Mouse (Mus musculus): Measurements from ENCODE around the gene Rnase4. TPM values are rescaled to one million over a fixed set of nuclear protein-coding genes. Genes with fewer than 3 reads are reported as not detected.
A peak's percentile ranks its signal among the peaks of the same experiment; 100 is the strongest.

The Rnase4 gene
- total and polyA plus RNA-seq, 2 experiments from 2014 or later, result 29.1 to 53.3 TPM

DNA sequence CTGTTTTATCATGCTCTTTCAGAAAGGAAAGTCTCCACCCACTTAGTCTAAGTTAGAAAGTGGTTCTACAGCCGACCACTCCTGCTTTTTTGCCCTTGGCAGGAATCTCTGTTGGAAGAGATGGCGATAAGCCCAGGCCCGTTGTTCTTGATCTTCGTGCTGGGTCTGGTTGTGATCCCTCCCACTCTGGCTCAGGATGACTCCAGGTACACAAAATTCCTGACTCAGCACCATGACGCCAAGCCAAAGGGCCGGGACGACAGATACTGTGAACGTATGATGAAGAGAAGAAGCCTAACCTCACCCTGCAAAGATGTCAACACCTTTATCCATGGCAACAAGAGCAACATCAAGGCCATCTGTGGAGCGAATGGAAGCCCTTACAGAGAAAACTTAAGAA lies 10.4 kb downstream of the Rnase4 start:
- WGBS, result 50% methylated on average over 9 of the region's 9 CpGs
- no peaks in the 10 kb centered on the region for H3K27me3 ChIP-seq (ENCODE audit: control insufficient read depth, insufficient read depth, low read length)
- ATAC-seq (ENCODE audit: insufficient read depth, low read depth) (no peak), DNase-seq (ENCODE audit: low spot score) (no peak)
- no peak overlapping the region for H3K27ac ChIP-seq (ENCODE audit: low read depth)
- H3K4me3 ChIP-seq (ENCODE audit: low read depth, low read length), result no peak overlapping the region
- no peak overlapping the region for H3K9ac ChIP-seq (replicated peaks; ENCODE audit: low read depth, low read length)
- TF ChIP-seq EP300 (IDR thresholded peaks at IDR 0.05; ENCODE audit: low read depth), result no peak
- TF ChIP-seq CTCF (IDR thresholded peaks at IDR 0.05; ENCODE audit: low read depth), result no peak
- H3K4me2 ChIP-seq (ENCODE audit: low read depth, low read length), result no peak overlapping the region
- H3K36me3 ChIP-seq (replicated peaks; ENCODE audit: control insufficient read depth, insufficient read depth, low read length), result no peaks in the 10 kb centered on the region
- no peaks in the 10 kb centered on the region for H3K9me3 ChIP-seq (replicated peaks; ENCODE audit: control insufficient read depth, low read length)
- no peaks in the 10 kb centered on the region for H3K4me1 ChIP-seq (ENCODE audit: control insufficient read depth, insufficient read depth)

DNA sequence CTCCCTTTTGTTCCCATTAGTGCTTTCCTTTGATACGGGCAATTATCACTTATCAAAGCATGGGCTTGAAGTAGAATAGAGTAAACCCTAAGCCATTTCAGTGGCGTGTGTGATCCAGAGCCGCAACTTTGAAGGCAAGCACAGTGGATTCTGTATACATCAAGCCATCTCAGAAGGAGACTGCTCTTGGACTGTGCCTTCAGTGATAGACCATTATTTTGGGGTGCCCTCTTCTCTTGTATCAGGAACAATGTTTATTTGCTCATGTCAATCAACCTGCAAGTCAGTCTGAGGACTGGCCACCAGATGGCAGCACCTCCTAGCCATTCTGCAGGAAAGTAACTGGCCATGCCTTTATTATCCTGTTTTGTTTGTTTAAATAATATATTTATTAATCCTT lies 12.3 kb downstream of the Rnase4 start:
- 41% methylated on average over 3 of the region's 3 CpGs for WGBS
- DNase-seq (ENCODE audit: low spot score), result peak; percentile 52
- Histone ChIP-seq H3K4me1 (ENCODE audit: control insufficient read depth, insufficient read depth) (no peaks in the 10 kb centered on the region), H3K27me3 (ENCODE audit: control insufficient read depth, insufficient read depth, low read length) (no peaks in the 10 kb centered on the region), H3K4me2 (ENCODE audit: low read depth, low read length) (no peak overlapping the region), H3K36me3 (replicated peaks; ENCODE audit: control insufficient read depth, insufficient read depth, low read length) (no peaks in the 10 kb centered on the region), H3K4me3 (ENCODE audit: low read depth, low read length) (no peak overlapping the region), H3K9ac (replicated peaks; ENCODE audit: low read depth, low read length) (no peak overlapping the region), H3K27ac (ENCODE audit: low read depth) (no peak overlapping the region), H3K9me3 (replicated peaks; ENCODE audit: control insufficient read depth, low read length) (no peaks in the 10 kb centered on the region)
- no peak for TF ChIP-seq EP300 (IDR thresholded peaks at IDR 0.05; ENCODE audit: low read depth)
- TF ChIP-seq CTCF (IDR thresholded peaks at IDR 0.05; ENCODE audit: low read depth), result peak; percentile 89
- no peak for ATAC-seq (ENCODE audit: insufficient read depth, low read depth)

DNA sequence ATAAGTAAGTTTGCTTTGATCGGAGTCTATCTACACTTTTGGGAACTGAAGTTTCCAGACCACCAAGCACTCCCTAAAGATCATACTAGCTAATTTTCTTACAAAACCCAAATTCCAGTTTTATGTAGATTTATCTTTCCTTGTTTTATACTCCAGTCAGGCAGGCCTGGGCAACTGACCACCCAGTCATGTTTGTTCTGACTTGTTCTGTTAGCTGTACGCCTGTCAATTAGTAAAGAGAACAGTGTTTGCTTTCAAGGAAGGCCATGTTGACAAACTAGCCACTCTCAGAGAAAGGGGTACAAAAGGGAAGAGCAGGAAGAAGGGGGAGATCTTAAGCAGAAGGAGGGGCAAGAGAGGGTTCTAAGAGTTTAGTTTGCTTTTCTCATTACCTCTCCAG lies 13.5 kb downstream of the Rnase4 start:
- ATAC-seq (ENCODE audit: insufficient read depth, low read depth) (no peak), DNase-seq (ENCODE audit: low spot score) (no peak)
- Histone ChIP-seq H3K27ac (ENCODE audit: low read depth) (no peak overlapping the region), H3K9me3 (replicated peaks; ENCODE audit: control insufficient read depth, low read length) (no peaks in the 10 kb centered on the region), H3K4me2 (ENCODE audit: low read depth, low read length) (no peak overlapping the region), H3K4me1 (ENCODE audit: control insufficient read depth, insufficient read depth) (no peaks in the 10 kb centered on the region), H3K9ac (replicated peaks; ENCODE audit: low read depth, low read length) (no peak overlapping the region), H3K27me3 (ENCODE audit: control insufficient read depth, insufficient read depth, low read length) (no peaks in the 10 kb centered on the region), H3K4me3 (ENCODE audit: low read depth, low read length) (no peak overlapping the region), H3K36me3 (replicated peaks; ENCODE audit: control insufficient read depth, insufficient read depth, low read length) (no peaks in the 10 kb centered on the region)
- TF ChIP-seq EP300 (IDR thresholded peaks at IDR 0.05; ENCODE audit: low read depth), result no peak
- no peak for TF ChIP-seq CTCF (IDR thresholded peaks at IDR 0.05; ENCODE audit: low read depth)
- 77% methylated on average over 2 of the region's 2 CpGs for WGBS

DNA sequence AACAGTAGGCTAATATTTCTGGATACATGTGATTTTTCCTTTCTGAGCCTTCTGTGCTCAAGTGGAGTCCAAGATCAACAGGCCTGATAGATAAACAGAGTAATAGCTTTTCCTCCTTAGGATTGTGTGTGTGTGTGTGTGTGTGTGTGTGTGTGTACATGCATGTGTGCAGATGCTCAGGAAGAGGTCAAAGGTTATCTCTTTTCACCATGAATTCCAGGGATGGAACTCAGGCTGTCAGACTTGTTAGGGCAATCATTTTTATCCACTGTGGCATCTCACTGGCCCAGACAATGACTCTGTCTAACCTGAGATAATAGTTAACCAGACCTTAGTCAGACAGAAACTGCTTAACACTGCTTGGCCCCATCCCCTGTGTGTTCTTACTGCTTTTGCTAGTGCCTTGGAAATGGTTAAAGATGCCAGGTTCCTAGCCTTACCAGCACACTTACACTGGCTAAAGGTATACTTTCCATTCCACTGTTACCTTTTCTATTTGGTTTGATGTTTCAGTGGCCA lies 15.6 kb downstream of the Rnase4 start:
- H3K4me1 ChIP-seq (ENCODE audit: control insufficient read depth, insufficient read depth), result no peaks in the 10 kb centered on the region
- TF ChIP-seq CTCF (IDR thresholded peaks at IDR 0.05; ENCODE audit: low read depth) (no peak), EP300 (IDR thresholded peaks at IDR 0.05; ENCODE audit: low read depth) (no peak)
- DNase-seq (ENCODE audit: low spot score), result no peak
- no peak overlapping the region for H3K9ac ChIP-seq (replicated peaks; ENCODE audit: low read depth, low read length)
- ATAC-seq (ENCODE audit: insufficient read depth, low read depth), result no peak
- H3K36me3 ChIP-seq (replicated peaks; ENCODE audit: control insufficient read depth, insufficient read depth, low read length), result no peaks in the 10 kb centered on the region
- no peaks in the 10 kb centered on the region for H3K9me3 ChIP-seq (replicated peaks; ENCODE audit: control insufficient read depth, low read length)
- H3K27me3 ChIP-seq (ENCODE audit: control insufficient read depth, insufficient read depth, low read length), result no peaks in the 10 kb centered on the region
- no peak overlapping the region for H3K27ac ChIP-seq (ENCODE audit: low read depth)
- no peak overlapping the region for H3K4me2 ChIP-seq (ENCODE audit: low read depth, low read length)
- H3K4me3 ChIP-seq (ENCODE audit: low read depth, low read length), result no peak overlapping the region

DNA sequence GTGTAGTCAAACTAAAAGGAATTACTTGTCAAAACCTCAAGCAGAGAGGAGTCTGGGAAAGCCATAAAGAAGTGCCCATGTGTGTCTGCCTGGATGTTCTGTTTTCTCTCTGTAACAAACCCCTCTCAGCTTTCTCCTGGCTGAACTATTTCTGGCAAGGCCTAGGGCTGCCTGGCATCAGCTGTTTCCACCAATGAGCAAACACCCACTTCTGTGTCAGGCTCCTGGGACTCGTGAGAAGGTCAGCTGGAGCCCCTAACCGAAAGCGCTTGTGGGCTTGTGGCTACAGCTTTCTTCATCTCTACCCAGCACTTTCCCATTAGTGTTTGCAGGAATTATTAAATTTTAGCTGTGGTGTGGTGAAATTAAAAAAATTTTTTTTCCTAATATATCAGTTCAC lies 21.1 kb downstream of the Rnase4 start:
- ATAC-seq (ENCODE audit: insufficient read depth, low read depth), result peak; percentile 90
- Histone ChIP-seq H3K4me3 (ENCODE audit: low read depth, low read length) (no peak overlapping the region), H3K36me3 (replicated peaks; ENCODE audit: control insufficient read depth, insufficient read depth, low read length) (no peaks in the 10 kb centered on the region), H3K27me3 (ENCODE audit: control insufficient read depth, insufficient read depth, low read length) (no peaks in the 10 kb centered on the region), H3K4me2 (ENCODE audit: low read depth, low read length) (no peak overlapping the region), H3K9ac (replicated peaks; ENCODE audit: low read depth, low read length) (no peak overlapping the region), H3K4me1 (ENCODE audit: control insufficient read depth, insufficient read depth) (0 out of 2 replicates have a peak, but pooled peaks cover 3% of the 10 kb centered on the region), H3K27ac (ENCODE audit: low read depth) (peak overlapping the region; percentile 23; the same call in 1 of the 2 replicates), H3K9me3 (replicated peaks; ENCODE audit: control insufficient read depth, low read length) (no peaks in the 10 kb centered on the region)
- DNase-seq (ENCODE audit: low spot score), result peak; percentile 60
- WGBS, result 25% methylated on average over 3 of the region's 3 CpGs
- no peak for TF ChIP-seq EP300 (IDR thresholded peaks at IDR 0.05; ENCODE audit: low read depth)
- TF ChIP-seq CTCF (IDR thresholded peaks at IDR 0.05; ENCODE audit: low read depth), result no peak

DNA sequence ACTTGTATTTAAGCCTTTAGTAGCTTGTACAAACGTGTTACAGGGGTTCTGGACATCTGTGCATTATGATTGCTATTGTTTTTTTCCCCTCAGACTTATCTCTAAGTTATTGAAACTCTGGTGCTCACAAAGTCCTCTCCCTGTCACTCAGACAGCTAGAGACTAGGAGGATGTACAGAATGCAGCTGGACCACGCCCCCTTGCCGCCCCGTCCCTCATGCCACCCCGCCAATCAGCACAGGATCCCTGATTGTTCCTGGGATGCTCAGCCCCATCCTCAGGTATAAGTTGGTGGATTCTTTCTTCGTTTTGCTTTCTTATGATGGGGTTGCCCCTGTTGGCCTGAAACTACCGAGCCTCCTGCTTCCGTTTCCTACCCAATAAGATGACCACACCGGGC lies 22.6 kb downstream of the Rnase4 start:
- no peak overlapping the region for H3K4me2 ChIP-seq (ENCODE audit: low read depth, low read length)
- no peak overlapping the region for H3K27ac ChIP-seq (ENCODE audit: low read depth)
- H3K36me3 ChIP-seq (replicated peaks; ENCODE audit: control insufficient read depth, insufficient read depth, low read length), result no peaks in the 10 kb centered on the region
- H3K27me3 ChIP-seq (ENCODE audit: control insufficient read depth, insufficient read depth, low read length), result no peaks in the 10 kb centered on the region
- ATAC-seq (ENCODE audit: insufficient read depth, low read depth) (no peak), DNase-seq (ENCODE audit: low spot score) (no peak)
- TF ChIP-seq EP300 (IDR thresholded peaks at IDR 0.05; ENCODE audit: low read depth), result no peak
- no peak for TF ChIP-seq CTCF (IDR thresholded peaks at IDR 0.05; ENCODE audit: low read depth)
- H3K4me1 ChIP-seq (ENCODE audit: control insufficient read depth, insufficient read depth), result 0 out of 2 replicates have a peak, but pooled peaks cover 3% of the 10 kb centered on the region
- 53% methylated on average over 9 of the region's 9 CpGs for WGBS
- H3K9me3 ChIP-seq (replicated peaks; ENCODE audit: control insufficient read depth, low read length), result no peaks in the 10 kb centered on the region
- no peak overlapping the region for H3K4me3 ChIP-seq (ENCODE audit: low read depth, low read length)
- H3K9ac ChIP-seq (replicated peaks; ENCODE audit: low read depth, low read length), result no peak overlapping the region
